Mouse (Mus musculus): ENCODE results near the gene Laptm4a.

Laptm4a gene

DNA sequence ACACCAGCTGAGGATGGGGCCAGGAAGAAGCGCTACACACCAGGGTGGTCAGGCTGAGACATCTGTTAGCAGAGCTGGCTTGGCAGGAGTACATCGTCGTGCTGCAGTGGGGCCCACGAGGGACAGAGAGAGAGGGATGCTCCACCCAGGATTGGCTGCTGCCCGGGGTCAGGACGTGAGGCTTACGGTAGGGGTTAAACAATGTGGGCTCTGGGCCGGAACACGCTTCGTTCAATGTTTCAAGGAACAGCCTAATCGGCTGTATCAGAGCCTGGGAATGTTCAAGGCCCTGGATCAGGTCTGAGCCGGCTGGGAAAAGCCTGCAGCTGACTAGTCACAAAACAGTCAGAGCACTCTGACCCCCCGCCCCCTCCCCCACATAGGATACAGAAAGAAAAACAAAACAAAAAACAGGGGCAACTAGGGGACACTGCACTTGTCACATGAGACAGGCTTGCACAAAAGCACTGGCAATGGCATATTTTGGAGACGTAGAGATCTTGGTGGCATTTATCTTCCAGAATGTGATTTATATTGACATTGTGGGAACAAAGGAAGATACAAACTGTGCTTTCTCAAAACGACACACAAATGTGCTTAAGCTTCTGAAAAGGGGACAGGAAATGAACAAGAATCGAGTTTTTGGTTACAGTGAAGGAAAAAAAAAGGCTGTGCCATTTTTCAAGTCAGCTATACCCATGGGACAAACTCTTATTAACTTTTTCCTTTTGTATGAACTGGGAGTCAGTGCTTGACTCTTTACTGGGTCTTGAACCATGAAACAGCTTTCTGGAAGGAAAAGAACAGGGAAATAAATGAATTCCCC lies 8.4 kb upstream of the Laptm4a start:
- no peak for DNase-seq (ENCODE audit: low read depth, low spot score)

- DNase-seq (ENCODE audit: low read depth, low spot score): no peak
Measured at GRCm38 (mm10) chr12:8913701-8914340, 7.6 kb upstream of the Laptm4a start.

DNA sequence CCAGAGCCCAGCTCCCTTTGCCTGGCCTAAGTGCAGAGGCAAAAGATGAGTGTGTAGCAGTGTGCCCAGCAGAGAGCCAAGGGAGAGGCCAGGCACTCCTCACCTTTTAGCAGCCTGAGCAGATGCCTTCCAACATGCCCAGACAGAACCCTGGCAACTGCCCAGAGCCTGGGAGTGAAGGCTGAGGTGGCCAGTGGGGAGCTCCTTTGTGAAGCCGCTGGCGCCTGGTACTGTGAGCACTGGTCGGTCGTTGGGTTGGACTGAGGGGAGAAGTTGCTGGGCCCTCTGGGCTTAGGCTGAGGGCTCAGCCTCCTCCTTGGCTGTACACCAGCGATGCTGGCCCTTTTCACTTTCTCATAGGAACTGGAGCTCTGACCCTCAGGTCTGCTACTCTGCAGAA lies 5.1 kb upstream of the Laptm4a start:
- no peak for DNase-seq (ENCODE audit: low read depth, low spot score)

DNA sequence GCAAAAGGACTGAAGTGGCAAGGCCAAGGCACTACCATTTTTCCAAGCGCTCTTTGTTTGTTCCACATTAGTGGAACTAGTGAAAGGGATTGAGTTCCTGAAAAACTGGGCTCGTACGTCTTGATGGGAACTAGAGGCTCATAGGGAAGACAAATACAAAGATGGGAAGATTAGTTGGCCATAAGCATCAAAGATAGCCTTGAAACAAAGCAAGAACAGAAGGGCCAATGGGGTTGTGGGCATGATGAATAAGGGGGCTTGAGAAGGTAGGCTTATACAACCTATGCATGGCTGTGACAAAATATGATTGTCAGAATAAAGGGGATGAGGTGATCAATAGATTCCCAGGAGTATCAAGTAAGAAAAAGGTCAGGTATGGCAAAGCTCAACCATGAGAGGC lies 2.2 kb upstream of the Laptm4a start:
- DNase-seq (ENCODE audit: low read depth, low spot score): no peak

DNA sequence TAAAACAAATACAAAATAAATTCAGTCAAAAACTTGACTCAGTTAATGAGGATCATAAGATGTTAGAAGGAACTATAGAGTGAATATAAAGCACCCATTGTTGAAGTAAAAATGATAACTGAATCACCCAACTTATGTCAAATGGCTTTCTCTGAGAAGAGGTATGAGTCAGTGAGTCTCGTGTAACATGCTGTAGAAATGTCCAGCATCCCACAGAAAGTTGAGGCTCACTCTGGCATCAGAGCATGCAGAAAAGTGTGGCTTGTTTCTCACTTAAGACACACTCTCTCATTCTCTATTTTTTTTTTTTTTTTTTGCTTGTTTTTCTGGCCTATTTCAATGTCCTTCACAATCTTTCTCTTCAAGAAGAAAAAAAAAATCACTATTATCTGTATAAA lies 469 bp upstream of the Laptm4a start:
- DNase-seq (ENCODE audit: low read depth, low spot score): no peak

DNA sequence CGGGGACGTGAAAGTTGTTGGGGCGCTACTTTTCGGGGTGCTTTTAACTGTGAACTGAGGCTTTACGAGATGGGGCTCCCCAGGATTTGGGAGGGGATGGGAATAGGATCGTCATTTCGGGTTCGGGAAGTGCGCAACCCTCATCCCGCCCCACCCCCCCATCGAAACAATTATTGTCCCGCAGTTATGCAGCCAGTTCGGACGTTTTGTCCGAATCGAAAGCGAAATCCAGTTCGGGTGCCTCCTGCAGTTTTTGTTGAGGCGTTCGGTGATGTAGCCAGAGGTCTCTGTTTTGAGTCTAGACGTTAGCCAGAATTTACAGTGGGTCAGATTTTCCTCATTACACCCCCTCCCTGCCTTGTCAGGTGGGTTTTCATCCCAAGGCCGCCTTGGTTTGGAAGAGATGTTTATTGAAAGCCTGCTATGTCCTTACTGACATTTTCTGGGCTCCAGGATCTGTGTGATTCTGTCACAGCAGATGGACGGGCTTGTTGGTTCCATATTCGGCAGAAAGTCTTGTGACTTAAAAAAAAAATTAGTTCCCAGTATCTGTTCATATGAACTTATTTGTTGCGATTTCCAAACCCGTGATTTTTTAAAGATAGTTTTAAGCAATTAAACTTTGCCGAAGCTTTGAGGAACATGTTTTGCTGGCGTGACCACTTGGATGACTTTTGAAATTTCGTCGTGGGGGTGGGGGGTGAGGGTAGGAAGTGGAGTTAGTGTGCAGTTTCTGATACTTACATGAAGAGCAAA lies 1.1 kb downstream of the Laptm4a start:
- DNase-seq (ENCODE audit: low read depth, low spot score): peak; percentile 58

DNA sequence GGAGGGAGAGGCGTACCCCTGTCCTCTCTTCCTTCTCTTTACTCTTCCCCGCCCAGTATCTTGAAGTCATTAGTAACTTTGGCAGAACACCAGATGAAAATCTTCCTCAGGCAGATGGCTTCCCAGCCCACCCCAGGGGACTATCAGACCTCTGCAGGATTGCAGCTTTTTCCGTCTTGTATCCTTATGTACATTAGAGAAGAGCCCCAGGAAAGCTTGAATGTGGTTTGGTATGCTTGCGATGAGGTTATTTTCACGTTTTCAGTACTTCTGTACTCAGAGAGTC lies 1.6 kb downstream of the Laptm4a start:
- DNase-seq (ENCODE audit: low read depth, low spot score): no peak

GRCm38 (mm10) chr12:8923603-8924002 lies 2.1 kb downstream of the Laptm4a start:
- DNase-seq (ENCODE audit: low read depth, low spot score): no peak

DNA sequence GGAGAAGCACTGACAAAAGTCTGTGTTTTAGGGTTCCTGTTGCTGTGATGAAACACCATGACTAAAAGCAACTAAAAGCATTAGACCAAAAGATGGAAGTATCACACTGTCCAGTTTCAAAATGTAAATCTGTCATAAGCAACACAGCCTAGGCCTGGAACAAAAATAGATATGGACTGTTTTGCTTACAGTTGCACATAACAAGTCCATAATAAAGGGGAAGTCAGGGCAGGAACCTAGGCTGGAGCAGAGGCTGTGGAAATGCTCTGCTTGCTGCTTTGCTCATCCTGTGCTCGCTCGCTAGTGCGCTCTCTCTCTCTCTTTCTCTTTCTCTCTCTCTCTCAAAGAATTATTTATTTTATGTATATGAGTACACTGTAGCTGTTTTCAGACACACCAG lies 6.2 kb downstream of the Laptm4a start:
- peak; percentile 57 for DNase-seq (ENCODE audit: low read depth, low spot score)

DNA sequence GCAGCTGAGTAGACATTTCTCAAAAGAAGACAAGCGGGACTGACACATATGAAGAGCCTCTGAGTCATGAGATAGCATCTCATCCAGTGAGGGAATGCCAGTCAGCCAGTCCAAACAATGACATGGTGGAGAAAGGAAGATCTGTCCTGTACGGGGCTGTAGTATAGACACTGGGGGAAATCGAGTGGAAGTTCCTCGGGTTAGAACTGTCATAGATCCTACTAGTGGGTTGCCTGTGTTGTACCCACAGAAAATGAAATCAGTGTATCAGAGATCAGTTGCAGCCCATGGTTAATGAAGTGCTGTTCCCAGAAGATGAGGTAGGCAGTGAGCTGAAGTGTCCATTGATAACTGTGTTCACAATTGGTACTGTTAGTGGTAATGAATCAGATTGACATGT lies 7.3 kb downstream of the Laptm4a start:
- DNase-seq (ENCODE audit: low read depth, low spot score): no peak

DNA sequence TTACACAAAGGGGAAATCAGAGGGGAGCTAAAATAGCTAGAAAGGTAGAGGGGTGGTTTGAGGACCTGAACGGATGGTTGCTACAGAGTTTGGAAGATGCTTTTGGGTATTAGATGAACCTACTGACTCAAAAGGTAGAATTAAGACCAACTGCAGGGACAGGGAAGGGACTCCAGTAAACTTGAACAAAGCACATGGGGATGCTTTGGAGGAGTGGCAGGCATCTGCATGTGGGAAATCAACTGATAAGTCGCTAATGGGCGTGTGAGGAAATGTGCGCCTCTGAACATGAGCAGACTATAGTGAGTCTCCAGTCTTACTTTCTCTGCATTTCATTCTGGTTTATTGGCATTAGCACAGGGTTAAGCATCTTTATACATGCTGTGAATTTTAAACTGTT lies 9.6 kb downstream of the Laptm4a start:
- DNase-seq (ENCODE audit: low read depth, low spot score): no peak

DNA sequence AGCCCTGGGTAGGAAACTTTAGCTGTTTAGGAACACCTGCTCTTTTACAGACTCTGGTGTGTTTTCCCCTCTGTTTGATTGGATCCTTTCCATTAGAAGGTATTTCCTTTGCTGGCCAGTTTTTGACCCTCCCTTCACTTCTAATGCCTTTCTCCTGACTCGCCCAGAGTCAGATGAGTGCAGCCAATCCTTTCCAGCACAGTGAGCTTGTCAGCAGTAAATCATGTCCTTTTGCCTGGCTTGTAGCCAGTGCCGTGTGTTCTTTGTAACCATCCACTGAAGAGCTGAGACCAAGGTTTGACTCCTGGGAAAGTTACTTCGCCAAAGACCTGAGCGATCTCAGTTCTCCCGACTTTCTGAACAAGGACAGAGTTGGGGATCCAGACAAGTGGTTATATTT lies 13.9 kb downstream of the Laptm4a start:
- DNase-seq (ENCODE audit: low read depth, low spot score): no peak

DNA sequence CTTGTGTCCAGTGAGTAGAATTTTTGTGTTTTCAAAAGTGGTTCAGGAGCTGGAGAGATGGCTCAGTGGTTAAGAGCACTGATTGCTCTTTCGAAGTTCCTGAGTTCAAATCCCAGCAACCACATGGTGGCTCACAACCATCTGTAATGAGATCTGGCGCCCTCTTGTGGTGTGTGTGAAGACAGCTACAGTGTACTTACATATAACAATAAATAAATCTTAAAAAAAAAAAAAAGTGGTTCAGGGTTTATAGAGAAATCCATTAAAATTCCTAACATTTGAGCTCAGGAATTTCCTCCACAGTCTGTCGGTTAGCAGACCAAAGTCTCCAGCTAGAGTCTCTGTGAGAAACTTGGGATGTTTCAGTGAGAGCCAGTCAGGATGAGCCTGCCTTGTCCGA lies 14.7 kb downstream of the Laptm4a start:
- DNase-seq (ENCODE audit: low read depth, low spot score): peak; percentile 35

GRCm38 (mm10) chr12:8939490-8939889 lies 18.0 kb downstream of the Laptm4a start:
- DNase-seq (ENCODE audit: low read depth, low spot score): no peak

DNA sequence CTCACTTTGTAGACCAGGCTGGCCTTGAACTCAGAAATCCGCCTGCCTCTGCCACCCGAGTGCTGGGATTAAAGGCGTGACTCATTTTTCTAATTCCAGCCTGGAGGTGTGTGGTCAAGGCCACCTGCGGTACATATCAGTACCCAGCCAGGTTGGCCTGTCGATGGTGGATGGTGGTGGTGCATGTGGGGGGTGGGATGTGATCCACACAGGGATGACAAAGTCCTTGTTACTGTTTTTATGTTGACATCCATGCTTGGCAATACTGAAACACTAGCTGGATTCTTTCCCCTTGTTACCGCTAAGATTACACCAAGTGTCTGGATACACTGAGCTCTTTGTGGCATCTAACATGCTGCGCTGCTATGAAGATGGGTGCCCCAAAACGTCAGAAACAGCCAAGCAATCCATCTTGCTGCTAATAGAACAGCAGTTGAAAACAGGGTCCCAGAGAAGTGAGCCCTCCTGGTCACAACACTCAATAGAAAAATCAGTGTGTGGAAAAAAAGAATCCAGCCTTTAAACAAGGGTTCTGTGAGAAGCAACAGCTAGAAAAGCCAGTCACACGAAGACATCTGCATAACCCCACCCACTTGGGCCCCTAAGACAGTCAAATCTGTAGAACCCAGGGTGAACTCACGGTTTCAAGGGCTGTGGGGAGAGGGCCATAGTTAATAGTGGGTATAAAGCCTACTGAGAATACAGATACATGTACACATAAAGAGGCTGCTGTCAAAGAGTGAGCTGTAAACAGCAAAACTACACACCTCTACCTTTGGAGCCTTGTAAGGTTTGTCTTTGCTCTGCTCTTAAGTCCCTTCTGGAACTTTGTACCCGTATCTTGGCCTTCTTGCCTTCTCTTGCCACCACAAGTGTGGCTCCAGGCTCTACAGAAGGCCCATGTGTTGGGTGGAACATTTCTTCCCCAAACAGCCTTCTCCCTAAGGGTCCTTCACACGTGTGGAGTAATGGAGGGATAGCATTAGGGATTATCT lies 18.8 kb downstream of the Laptm4a start:
- peak; percentile 45 for DNase-seq (ENCODE audit: low read depth, low spot score)

GRCm38 (mm10) chr12:8941131-8941615 lies 19.7 kb downstream of the Laptm4a start:
- DNase-seq (ENCODE audit: low read depth, low spot score): no peak

GRCm38 (mm10) chr12:8941699-8942392 lies 20.4 kb downstream of the Laptm4a start:
- peak; percentile 84 for DNase-seq (ENCODE audit: low read depth, low spot score)

DNA sequence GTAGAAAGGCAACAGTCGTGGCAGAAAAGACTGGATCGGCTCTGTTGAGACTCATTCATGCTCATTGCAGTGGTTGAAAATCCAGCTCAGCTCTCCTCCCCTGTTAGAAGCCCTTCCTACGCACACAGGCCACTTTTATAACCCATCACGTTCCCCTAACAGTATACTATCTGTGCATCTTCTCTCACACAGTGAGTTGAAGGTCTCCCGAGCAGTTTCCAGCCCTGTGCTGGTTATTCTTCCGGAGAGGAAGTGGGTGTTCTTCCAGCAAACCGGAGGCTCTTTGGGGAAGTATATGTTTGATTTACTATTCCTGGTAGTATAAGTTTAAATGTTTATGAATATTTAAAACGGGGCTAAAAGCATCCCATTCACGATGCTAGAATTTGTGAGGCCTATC lies 25.7 kb downstream of the Laptm4a start:
- DNase-seq (ENCODE audit: low read depth, low spot score): no peak

- no peak for DNase-seq (ENCODE audit: low read depth, low spot score)
Measured at GRCm38 (mm10) chr12:8947714-8948464, 26.4 kb downstream of the Laptm4a start, which contains the start of gene Matn3. TSS of gene Matn3 (plus strand) at chr12:8947929.

- DNase-seq (ENCODE audit: low read depth, low spot score): no peak
Measured at GRCm38 (mm10) chr12:8953136-8953535, 31.7 kb downstream of the Laptm4a start.

Data from A20 (cell line).